Mouse (Mus musculus) left cerebral cortex, postnatal 10 days (tissue): ENCODE results near the gene Card6. TPM values are rescaled to one million over a fixed set of nuclear protein-coding genes. Genes with fewer than 3 reads are reported as not detected.

Experiments
- DNase-seq, 2 experiments: peaks; one replicate each; pipeline ENCODE4 v3.0.0; 2021 to 2022; ENCODE audit warnings: low spot score in 2 of 2, mixed read lengths in 1 of 2; ENCODE audit errors: extremely low spot score in 1 of 2
- intact Hi-C: fragments of 180-260 bp; cut with DNase I; formaldehyde crosslinking; loops from one replicate; pipeline ENCODE4 v1.15.1; 2025
- total RNA-seq, 2 experiments: library from RNA; stranded (reverse); gene quantifications; 2 replicates each; pipeline ENCODE4 v1.2.3; 2021

Card6 gene
- total RNA-seq, result under 1 TPM; 0.73 to 0.88 TPM

GRCm38 (mm10) chr15:5107686-5108654 lies at the start of gene Card6:
Card6 (minus strand) TSS chr15:5108539.
- intact Hi-C loops, result loop anchor here (2.0 to 10.0 kb wide), 2 partner anchors 1051 to 1813 kb away; no protein-coding TSS in a partner anchor
- DNase-seq, result no peak

GRCm38 (mm10) chr15:5157386-5157785 lies 49.0 kb upstream of the Card6 start:
- intact Hi-C loops, result no loop called here
- DNase-seq, result no peak

GRCm38 (mm10) chr15:5156355-5156754 lies 48.0 kb upstream of the Card6 start:
- no peak for DNase-seq
- intact Hi-C loops, result no loop called here

GRCm38 (mm10) chr15:5155093-5155492 lies 46.8 kb upstream of the Card6 start:
- intact Hi-C loops, result no loop called here
- DNase-seq, result no peak

GRCm38 (mm10) chr15:5154621-5155020 lies 46.3 kb upstream of the Card6 start:
- intact Hi-C loops, result no loop called here
- DNase-seq, result no peak

- DNase-seq, result no peak
- intact Hi-C loops, result no loop called here
Measured at GRCm38 (mm10) chr15:5152171-5152570, 43.8 kb upstream of the Card6 start.

- intact Hi-C loops, result no loop called here
- DNase-seq, result no peak
Measured at GRCm38 (mm10) chr15:5149187-5149586, 40.8 kb upstream of the Card6 start.

GRCm38 (mm10) chr15:5145196-5145945 lies 37.0 kb upstream of the Card6 start:
- DNase-seq, result no peak
- intact Hi-C loops, result no loop called here

- DNase-seq, result peak; percentile 64 to 89
- intact Hi-C loops, result no loop called here
Measured at GRCm38 (mm10) chr15:5144021-5144778, 35.9 kb upstream of the Card6 start.

GRCm38 (mm10) chr15:5143361-5144020 lies 35.2 kb upstream of the Card6 start, which contains the start of gene Prkaa1:
Prkaa1 (plus strand) TSS chr15:5143861.
- DNase-seq, result peak; percentile 58 to 87
- intact Hi-C loops, result no loop called here

GRCm38 (mm10) chr15:5142714-5143113 lies 34.4 kb upstream of the Card6 start:
- DNase-seq, result no peak
- intact Hi-C loops, result no loop called here

GRCm38 (mm10) chr15:5142047-5142446 lies 33.7 kb upstream of the Card6 start:
- DNase-seq, result no peak
- intact Hi-C loops, result no loop called here

- DNase-seq, result no peak
- intact Hi-C loops, result no loop called here
Measured at GRCm38 (mm10) chr15:5140357-5140756, 32.0 kb upstream of the Card6 start.

GRCm38 (mm10) chr15:5139863-5140262 lies 31.5 kb upstream of the Card6 start:
- no peak for DNase-seq
- intact Hi-C loops, result no loop called here

- intact Hi-C loops, result no loop called here
- DNase-seq, result no peak
Measured at GRCm38 (mm10) chr15:5139366-5139765, 31.0 kb upstream of the Card6 start.

GRCm38 (mm10) chr15:5138021-5138856 lies 29.9 kb upstream of the Card6 start:
- intact Hi-C loops, result no loop called here
- DNase-seq, result peak in 1 of 2 experiments; percentile 34

- intact Hi-C loops, result no loop called here
- no peak for DNase-seq
Measured at GRCm38 (mm10) chr15:5134945-5135483, 26.7 kb upstream of the Card6 start.
